Mouse (Mus musculus) frontal cortex, postnatal 36 days (tissue): ENCODE results near the gene Washc3.

Experiments
- DNase-seq, 2 experiments: peaks; one replicate each; pipeline ENCODE4 v3.0.0; 2022; ENCODE audit warnings: low spot score in 2 of 2

The Washc3 gene

DNA sequence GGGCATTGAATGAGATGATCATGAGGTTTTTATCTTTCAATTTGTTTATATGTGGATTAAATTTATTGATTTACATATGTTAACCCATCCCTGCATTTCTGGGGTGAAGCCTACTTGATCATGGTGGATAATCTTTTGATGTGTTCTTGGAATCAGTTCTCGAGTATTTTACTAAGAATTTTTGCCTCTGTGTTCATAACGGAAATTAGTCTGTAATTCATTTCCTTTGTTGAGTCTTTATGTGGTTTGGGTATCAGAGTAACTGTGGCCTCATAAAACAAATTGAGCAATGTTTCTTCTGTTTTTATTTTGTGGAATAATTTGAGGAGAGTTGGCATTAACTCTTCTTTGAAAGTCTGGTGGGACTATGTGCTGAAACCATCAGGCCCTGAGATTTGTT lies 54.7 kb downstream of the Washc3 start:
- no peak for DNase-seq

- no peak for DNase-seq
Observed at GRCm38 (mm10) chr10:88260309-88260708, 59.4 kb downstream of the Washc3 start.

DNA sequence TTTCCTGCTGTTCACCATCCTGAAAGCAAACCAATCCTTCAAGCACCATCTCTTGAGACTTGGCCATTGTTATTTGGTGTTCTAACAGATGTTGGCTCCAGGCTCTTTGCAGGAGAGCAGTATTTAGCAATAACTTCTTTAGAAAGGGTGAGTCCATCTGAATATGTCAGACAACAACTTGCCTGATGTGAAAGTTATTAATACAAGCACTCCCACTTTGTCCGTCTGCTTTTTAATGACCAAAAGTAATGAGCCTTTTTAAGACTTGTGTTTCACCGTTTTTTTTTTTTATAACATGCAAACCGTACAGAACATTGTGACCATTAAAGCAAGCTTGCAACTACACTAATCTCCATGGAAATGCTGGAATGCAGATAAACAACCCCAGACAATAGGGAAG lies 60.3 kb downstream of the Washc3 start:
- DNase-seq, result no peak

GRCm38 (mm10) chr10:88263383-88263782 lies 62.5 kb downstream of the Washc3 start:
- no peak for DNase-seq

DNA sequence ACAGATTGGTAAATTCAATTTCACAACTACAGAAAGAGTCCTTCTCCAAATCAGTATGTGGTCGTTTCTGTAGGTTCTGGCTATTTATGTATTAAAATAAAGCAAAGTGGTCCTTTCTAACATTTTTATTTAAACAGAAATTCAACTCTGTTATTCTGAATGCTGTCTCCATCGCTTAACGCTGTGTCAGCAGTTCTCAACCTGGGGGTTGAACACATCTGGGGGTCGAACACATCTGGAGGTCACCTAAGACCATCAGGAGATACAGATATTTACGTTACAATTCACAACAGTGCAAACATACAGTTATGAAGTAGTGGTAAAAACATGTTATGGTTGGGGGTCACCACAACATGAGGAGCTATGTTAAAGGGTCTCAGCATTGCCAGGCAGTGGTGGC lies 73.2 kb downstream of the Washc3 start:
- no peak for DNase-seq

GRCm38 (mm10) chr10:88281699-88282098 lies 80.8 kb downstream of the Washc3 start:
- no peak for DNase-seq

DNA sequence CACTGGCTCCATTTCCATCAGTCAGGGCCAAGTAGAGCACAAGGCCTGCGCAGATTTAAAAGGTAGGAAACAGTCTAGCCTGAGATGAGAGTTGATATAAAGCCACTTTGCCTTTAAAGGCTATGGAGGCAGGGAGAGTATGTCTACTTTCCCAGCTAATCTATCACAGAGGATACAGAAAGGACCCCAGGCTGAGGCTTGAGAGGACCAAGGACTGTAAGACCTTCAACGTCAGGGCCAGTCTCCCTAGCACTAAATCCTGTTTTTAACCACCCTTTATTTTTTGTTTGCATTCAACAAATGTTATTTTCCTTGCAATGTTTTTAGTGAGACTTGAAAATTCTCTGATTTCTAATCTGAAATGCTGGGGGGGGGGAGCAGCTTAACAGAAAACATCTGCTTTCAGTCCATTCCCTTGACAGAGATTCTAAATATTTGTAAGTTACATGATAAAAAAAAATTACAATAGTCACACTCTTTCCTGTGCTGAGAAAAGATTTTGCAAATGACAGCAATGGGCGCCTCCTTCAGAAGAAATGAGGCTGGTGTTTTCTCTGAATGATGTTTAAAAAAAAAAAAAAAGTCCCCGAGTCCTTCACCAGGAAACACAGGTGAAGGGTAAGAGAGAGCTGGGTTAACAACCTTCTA lies 83.6 kb downstream of the Washc3 start:
- DNase-seq, result no peak

DNA sequence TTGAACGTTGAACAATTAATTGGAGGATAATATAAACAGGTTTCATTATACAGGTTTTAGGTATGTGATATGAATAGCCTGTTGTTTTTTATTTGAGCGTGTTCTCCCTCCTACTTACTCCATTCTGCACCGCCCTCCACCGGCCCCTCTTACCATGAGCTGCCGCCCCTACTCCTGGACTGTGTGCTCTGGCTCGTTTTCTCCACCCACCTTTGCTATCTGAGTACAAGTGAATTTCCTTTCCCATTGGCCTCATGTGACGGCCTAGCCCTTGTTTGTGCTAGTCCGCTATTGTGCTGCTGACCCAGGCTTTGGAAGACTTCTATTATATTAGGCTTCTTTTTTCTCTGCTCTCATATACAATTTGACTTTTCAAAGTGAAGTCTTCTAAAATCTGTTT lies 86.4 kb downstream of the Washc3 start:
- DNase-seq, result no peak

DNA sequence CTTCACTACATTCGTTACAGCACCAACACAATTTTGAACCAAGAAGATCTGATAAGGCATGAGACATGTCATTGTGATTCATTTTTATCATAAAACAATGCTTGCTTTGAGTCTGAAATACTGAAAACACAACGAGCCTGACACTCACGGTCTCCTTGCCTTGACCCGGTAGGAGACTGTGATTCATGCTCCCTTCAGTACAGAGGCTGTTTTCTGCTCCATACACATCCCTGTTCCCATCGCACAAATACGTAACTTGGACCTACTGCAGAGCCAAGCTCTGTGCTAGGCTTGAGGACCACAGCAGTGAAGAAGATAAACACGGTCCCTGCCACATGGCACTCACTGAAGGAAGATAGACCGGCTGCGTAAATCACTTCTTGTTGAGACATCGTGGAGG lies 87.2 kb downstream of the Washc3 start:
- no peak for DNase-seq

DNA sequence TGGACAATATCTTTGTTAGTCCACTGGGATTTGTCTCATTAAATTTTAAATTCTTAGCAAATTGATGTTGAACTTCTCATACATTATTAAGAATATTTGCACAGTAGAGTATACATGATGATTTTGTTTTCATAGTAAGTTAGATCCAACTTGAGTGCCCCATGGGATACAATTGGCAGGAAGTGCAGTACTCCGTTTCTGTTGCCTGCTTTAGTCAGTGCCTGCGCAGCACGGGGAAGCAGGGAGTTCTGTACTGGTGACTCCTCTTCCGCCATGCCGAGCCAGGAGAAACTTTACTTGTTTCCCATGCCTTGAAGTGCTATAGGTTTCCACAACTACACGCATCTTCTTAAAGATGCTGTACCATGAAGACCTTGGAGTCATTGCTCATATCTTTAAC lies 94.2 kb downstream of the Washc3 start:
- no peak for DNase-seq
